Mouse (Mus musculus) hindbrain, embryonic 11.5 days (tissue): ENCODE data around the gene Dnajc22. TPM values are rescaled to one million over a fixed set of nuclear protein-coding genes. Genes with fewer than 3 reads are reported as not detected.
A peak's percentile ranks its signal among the peaks of the same experiment; 100 is the strongest.

Experiments
- ATAC-seq: fragments of 200-750 bp; cut with Nextera tagmentation; 2 replicates; pipeline ENCODE4 v1.8.0; 2017; ENCODE audit warnings: mild to moderate bottlenecking, moderate TSS enrichment, moderate library complexity; ENCODE audit not compliant: low FRiP score
- DNase-seq: peaks from one replicate; pipeline ENCODE4 v3.0.0-alpha.2; 2015; ENCODE audit warnings: low spot score
- H3K27ac ChIP-seq: fragments of 300-500 bp; sonication (generic); 2 replicates; pipeline ENCODE4 v1.5.1; 2014; ENCODE audit warnings: mild to moderate bottlenecking, low read depth, low read length
- H3K27me3 ChIP-seq: fragments of 300-500 bp; sonication (generic); 2 replicates; pipeline ENCODE4 v1.6.1; 2014; ENCODE audit warnings: mild to moderate bottlenecking, low read length, moderate library complexity, mixed read lengths; ENCODE audit not compliant: control insufficient read depth, insufficient read depth
- H3K36me3 ChIP-seq: fragments of 300-500 bp; sonication (generic); 2 replicates; pipeline ENCODE4 v1.6.1; 2014; ENCODE audit warnings: mild to moderate bottlenecking, low read length, moderate library complexity, mixed read lengths; ENCODE audit not compliant: control insufficient read depth, insufficient read depth
- H3K4me1 ChIP-seq: fragments of 300-500 bp; sonication (generic); replicated peaks from 2 replicates; pipeline ENCODE4 v1.6.1; 2014; ENCODE audit warnings: low read length, mixed read lengths; ENCODE audit not compliant: control insufficient read depth, insufficient read depth
- H3K4me2 ChIP-seq: fragments of 300-500 bp; sonication (generic); replicated peaks from 2 replicates; pipeline ENCODE4 v1.6.1; 2014; ENCODE audit warnings: mild to moderate bottlenecking, low read depth, low read length
- H3K4me3 ChIP-seq: fragments of 300-500 bp; sonication (generic); 2 replicates; pipeline ENCODE4 v1.5.1; 2014; ENCODE audit warnings: low read depth, low read length
- H3K9ac ChIP-seq: fragments of 300-500 bp; sonication (generic); 2 replicates; pipeline ENCODE4 v1.6.1; 2014; ENCODE audit warnings: low read depth, low read length
- H3K9me3 ChIP-seq: fragments of 300-500 bp; sonication (generic); 2 replicates; pipeline ENCODE4 v1.6.1; 2016; ENCODE audit warnings: low read length; ENCODE audit not compliant: control insufficient read depth
- WGBS: fragments of 180-500 bp; shearing (Covaris S2); extraction: QIAGEN DNeasy Blood & Tissue Kit; methylation state at CpG from one replicate; pipeline ENCODE4 v1.1.7; 2014; 5-methylcytosine and 5-hydroxymethylcytosine counted together
- polyA plus RNA-seq: library from polyadenylated mRNA; unstranded; fragments of >200 nt; fragmentation: Nextera tagmentation; extraction: Ambion mirVana; gene quantifications from 2 replicates; pipeline ENCODE4 v1.2.1, GENCODE M21; 2014

Gene Dnajc22
- polyA plus RNA-seq, 1 experiment from 2014 or later: 3.3 TPM

DNA sequence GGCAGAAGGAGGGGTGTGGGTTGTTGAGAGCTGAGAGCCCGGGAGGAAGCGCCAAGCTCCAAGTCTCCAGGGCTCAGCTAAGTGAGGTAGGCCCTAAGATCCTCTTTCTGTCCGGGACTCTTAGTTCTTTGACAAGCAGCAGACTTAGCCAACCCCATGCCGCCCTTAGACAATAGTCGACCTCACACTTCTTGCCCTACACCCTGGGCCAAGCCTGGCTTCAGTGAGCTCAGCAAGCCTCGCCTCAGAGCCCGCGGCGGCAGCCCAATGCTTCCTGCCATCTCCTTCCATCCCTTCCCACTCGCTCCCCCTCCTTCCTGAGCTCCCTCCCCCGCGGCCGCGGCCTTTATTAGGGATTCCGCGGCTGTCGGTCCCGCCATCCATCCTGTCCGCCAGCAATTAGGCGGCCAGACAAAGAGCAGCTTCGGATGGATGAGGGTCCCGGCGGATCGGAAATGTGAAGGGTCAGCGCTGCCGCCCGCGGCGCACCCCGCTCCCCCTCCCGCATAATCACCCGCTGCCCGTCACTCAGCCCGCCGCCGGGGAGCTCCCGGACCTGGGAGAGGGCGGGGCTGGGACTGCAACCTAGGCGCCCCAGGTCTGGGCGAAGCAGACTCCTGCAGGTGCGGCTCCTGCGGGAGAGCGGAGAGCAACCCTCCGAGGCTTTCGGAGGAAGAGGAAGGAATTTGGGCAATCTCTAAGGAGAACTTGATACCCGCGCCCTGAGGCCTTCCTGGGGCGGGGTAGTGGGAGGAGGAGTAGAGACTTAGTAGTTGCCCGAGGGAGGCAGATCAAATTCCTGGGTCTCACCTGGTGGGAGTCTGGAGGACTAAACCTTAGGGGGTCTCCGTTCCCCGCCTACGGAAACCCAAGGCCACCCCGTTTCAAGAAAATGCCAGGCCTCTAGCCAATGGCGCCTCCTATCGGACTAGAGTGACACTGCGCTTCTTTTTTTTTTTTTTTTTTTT is 605 bp downstream of the Dnajc22 start:
- Histone ChIP-seq H3K4me2 (peak overlapping the region; percentile 51), H3K27ac (peak overlapping the region; percentile 80), H3K27me3 (peaks cover 50% of the 10 kb centered on the region), H3K9ac (peak overlapping the region; percentile 35), H3K4me3 (peak overlapping the region; percentile 30), H3K4me1 (peaks cover 40% of the 10 kb centered on the region), H3K9me3 (no peaks in the 10 kb centered on the region), H3K36me3 (no peaks in the 10 kb centered on the region)
- ATAC-seq (peak; percentile 47), DNase-seq (peak; percentile 87)
- under 1% methylated on average over 55 of the region's 56 CpGs for WGBS

GRCm38 (mm10) chr15:99094631-99095270 is 1.8 kb downstream of the Dnajc22 start:
- H3K4me3 ChIP-seq: peak overlapping the region; percentile 13; the same call in 1 of the 2 replicates

GRCm38 (mm10) chr15:99095356-99095755 is 2.4 kb downstream of the Dnajc22 start:
- H3K4me1 ChIP-seq: peaks cover 30% of the 10 kb centered on the region

More at GRCm38 (mm10) chr15:99094631-99095270, 1.8 kb downstream of the Dnajc22 start:
- WGBS: under 1% methylated on average over 26 of the region's 27 CpGs
- Histone ChIP-seq H3K27me3 (peaks cover 49% of the 10 kb centered on the region), H3K27ac (peak overlapping the region; percentile 69), H3K4me2 (peak overlapping the region; percentile 32), H3K36me3 (no peaks in the 10 kb centered on the region), H3K9me3 (no peaks in the 10 kb centered on the region), H3K9ac (no peak overlapping the region), H3K4me1 (peaks cover 32% of the 10 kb centered on the region)
- DNase-seq (peak; percentile 80), ATAC-seq (peak; percentile 61)

DNA sequence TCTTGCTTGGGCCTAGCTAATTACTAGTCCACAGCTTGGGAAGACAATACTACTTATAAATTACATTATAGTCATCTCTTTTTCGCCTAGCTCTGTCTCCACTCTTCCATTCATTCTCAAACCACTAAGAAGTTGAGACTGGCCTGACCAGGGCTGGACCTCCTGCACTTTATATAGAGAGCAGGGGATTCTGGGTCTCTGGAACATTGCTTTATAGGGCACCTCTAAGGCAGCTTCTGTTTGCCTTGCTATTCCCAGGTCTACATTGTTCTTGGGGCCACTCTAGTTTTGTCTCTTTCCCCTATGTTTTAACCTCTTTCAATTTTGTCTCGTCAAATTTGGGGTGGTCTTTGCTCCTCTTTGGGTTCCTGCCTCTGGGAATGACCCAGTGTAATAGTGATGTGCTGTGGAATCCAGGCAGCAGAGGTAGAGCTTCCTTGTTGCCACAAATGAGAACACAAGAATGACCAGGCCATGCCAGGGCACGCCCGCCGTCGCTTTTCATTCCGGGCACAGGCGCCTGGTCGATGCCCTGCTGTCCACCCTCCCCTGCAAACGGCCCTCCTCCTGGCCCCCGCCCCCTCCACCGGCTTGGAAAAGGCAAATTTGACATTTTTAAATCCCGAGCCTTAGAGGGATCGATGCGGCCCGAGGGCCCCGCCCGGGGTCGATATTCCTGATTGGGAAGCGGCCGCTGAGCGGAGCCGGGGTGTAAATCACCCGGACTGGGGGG is 3.3 kb downstream of the Dnajc22 start:
- peak overlapping the region; percentile 53 for H3K4me2 ChIP-seq
- peaks cover 44% of the 10 kb centered on the region for H3K27me3 ChIP-seq
- H3K9ac ChIP-seq: peak overlapping the region; percentile 47
- DNase-seq (no peak), ATAC-seq (no peak)
- peak overlapping the region; percentile 25 for H3K4me3 ChIP-seq
- WGBS: 2% methylated on average over 24 of the region's 24 CpGs
- H3K9me3 ChIP-seq: no peaks in the 10 kb centered on the region
- peaks cover 30% of the 10 kb centered on the region for H3K4me1 ChIP-seq
- peak overlapping the region; percentile 80 for H3K27ac ChIP-seq
- H3K36me3 ChIP-seq: no peaks in the 10 kb centered on the region

More at GRCm38 (mm10) chr15:99095356-99095755, 2.4 kb downstream of the Dnajc22 start:
- peak overlapping the region; percentile 69 for H3K27ac ChIP-seq
- peaks cover 46% of the 10 kb centered on the region for H3K27me3 ChIP-seq
- H3K36me3 ChIP-seq: no peaks in the 10 kb centered on the region
- no peak overlapping the region for H3K9ac ChIP-seq
- peak; percentile 37 for DNase-seq
- H3K4me2 ChIP-seq: peak overlapping the region; percentile 32; the same call in 1 of the 2 replicates
- ATAC-seq: no peak
- WGBS: 2% methylated on average over 6 of the region's 6 CpGs
- peak overlapping the region; percentile 13; the same call in 1 of the 2 replicates for H3K4me3 ChIP-seq
- H3K9me3 ChIP-seq: no peaks in the 10 kb centered on the region

GRCm38 (mm10) chr15:99096831-99097500 is 4.0 kb downstream of the Dnajc22 start:
- Histone ChIP-seq H3K27me3 (peaks cover 40% of the 10 kb centered on the region), H3K4me1 (peaks cover 30% of the 10 kb centered on the region), H3K27ac (peak overlapping the region; percentile 80), H3K9ac (peak overlapping the region; percentile 47), H3K4me3 (peak overlapping the region; percentile 25), H3K9me3 (no peaks in the 10 kb centered on the region), H3K4me2 (peak overlapping the region; percentile 53), H3K36me3 (no peaks in the 10 kb centered on the region)
- ATAC-seq (0 out of 2 replicates have a peak, but pooled peaks have one; percentile 10), DNase-seq (peak; percentile 73)
- WGBS: under 1% methylated on average over 46 of the region's 58 CpGs

GRCm38 (mm10) chr15:99097840-99098492 is 5.0 kb downstream of the Dnajc22 start:
- ATAC-seq (no peak), DNase-seq (peak; percentile 64)
- peak overlapping the region; percentile 38; the same call in 1 of the 2 replicates for H3K9ac ChIP-seq
- under 1% methylated on average over 39 of the region's 39 CpGs for WGBS
- H3K9me3 ChIP-seq: no peaks in the 10 kb centered on the region
- H3K4me3 ChIP-seq: peak overlapping the region; percentile 25
- no peaks in the 10 kb centered on the region for H3K36me3 ChIP-seq
- H3K4me1 ChIP-seq: peaks cover 29% of the 10 kb centered on the region
- H3K27ac ChIP-seq: peak overlapping the region; percentile 72
- H3K4me2 ChIP-seq: peak overlapping the region; percentile 53
- H3K27me3 ChIP-seq: peaks cover 36% of the 10 kb centered on the region

- H3K9ac ChIP-seq: no peak overlapping the region
- H3K4me2 ChIP-seq: peak overlapping the region; percentile 53; the same call in 1 of the 2 replicates
- DNase-seq (peak; percentile 59), ATAC-seq (no peak)
- peaks cover 27% of the 10 kb centered on the region for H3K4me1 ChIP-seq
- H3K4me3 ChIP-seq: peak overlapping the region; percentile 25
- H3K27me3 ChIP-seq: peaks cover 36% of the 10 kb centered on the region
- no peak overlapping the region for H3K27ac ChIP-seq
- H3K9me3 ChIP-seq: no peaks in the 10 kb centered on the region
- no peaks in the 10 kb centered on the region for H3K36me3 ChIP-seq
- 3% methylated on average over 8 of the region's 9 CpGs for WGBS
Observed at GRCm38 (mm10) chr15:99098493-99098861, 5.5 kb downstream of the Dnajc22 start.
